Mouse (Mus musculus) gastrocnemius, adult 2 months (tissue): ENCODE results near the gene Canx. TPM values are rescaled to one million over a fixed set of nuclear protein-coding genes. Genes with fewer than 3 reads are reported as not detected.

Experiments
- DNase-seq: peaks from one replicate; pipeline ENCODE4 v3.0.0; 2022
- H3K27ac ChIP-seq: fragments of 200-600 bp; 2 replicates; pipeline ENCODE4 v1.8.1; 2022; ENCODE audit warnings: mild to moderate bottlenecking
- H3K4me3 ChIP-seq: fragments of 200-600 bp; 2 replicates; pipeline ENCODE4 v1.8.1; 2022; ENCODE audit warnings: mild to moderate bottlenecking, moderate library complexity
- CTCF ChIP-seq: fragments of 200-600 bp; IDR thresholded peaks from 2 replicates; pipeline ENCODE4 v1.8.1; 2022; ENCODE audit warnings: antibody characterized with exemption, mild to moderate bottlenecking, moderate library complexity
- intact Hi-C: fragments of 180-260 bp; cut with DNase I; formaldehyde crosslinking; loops from one replicate; pipeline ENCODE4 v1.15.1; 2025
- total RNA-seq, 2 experiments: library from RNA; stranded (reverse); gene quantifications; 2 replicates each; pipeline ENCODE4 v1.2.3; 2021

Gene Canx
- total RNA-seq, 2 experiments from 2014 or later: 94.2 to 123 TPM

DNA sequence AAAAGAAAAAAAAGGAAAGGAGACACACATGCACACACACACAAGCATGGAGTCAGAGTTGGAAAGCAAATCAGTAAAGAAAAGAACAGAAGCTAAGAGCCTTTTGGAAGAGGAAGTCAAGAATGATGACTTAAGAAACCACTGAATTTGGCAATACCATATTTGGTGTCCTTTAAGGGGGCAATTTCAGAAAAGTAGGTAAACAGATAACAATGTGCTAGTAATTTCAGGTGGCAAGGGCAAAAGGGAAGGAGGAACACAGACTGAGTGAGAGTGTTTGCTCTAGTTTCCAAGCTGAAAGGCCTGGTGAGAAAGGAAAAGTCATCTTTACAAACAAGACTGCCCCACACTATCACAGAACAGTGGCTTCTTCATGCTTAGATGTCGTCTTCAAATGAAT, 39.0 kb downstream of the Canx start:
- H3K27ac ChIP-seq: peak overlapping the region; percentile 69
- no peak for DNase-seq
- intact Hi-C loops: no loop called here
- no peak for TF ChIP-seq CTCF
- no peak overlapping the region for H3K4me3 ChIP-seq

DNA sequence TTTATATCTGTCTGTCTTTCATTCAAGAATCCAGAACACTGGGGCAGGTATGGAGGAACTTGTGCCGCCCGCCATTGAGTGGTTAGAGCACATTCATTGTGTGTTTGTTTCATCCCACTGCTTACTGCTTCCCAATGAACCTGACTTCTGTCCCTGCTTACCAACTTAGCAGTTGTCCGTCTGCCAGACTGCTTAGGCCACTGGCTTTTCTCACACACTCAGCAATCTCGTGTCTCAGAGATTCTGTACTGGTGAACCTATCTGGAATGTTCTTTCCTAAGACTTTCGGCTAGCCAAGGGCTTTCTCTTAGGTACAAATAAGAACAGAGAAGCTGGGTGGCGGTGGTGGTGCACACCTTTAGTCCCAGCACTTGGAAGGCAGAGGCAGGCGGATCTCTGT, 39.8 kb downstream of the Canx start:
- no peak overlapping the region for H3K4me3 ChIP-seq
- peak; percentile 45 for DNase-seq
- intact Hi-C loops: no loop called here
- TF ChIP-seq CTCF: no peak
- peak overlapping the region; percentile 69 for H3K27ac ChIP-seq

DNA sequence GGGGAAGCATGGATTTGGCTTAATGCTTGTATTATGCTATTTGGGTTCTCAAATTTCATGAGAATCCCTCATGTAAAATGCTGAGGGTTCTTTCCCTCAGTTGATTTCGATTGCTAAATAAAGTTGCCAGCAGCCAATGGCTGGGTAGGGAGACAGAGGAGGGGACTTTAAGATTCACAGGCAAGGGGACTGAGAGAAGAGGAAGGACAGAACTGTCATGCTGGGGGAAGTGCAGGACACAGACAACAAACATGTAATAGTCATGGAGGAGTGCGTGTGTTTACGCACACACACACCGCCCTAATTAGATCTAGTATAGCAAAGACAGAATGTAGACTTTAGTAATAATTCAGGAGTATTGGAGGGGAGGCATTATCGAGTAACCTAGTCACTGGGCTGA, 40.2 kb downstream of the Canx start:
- no peak for DNase-seq
- no peak for TF ChIP-seq CTCF
- H3K27ac ChIP-seq: peak overlapping the region; percentile 69
- intact Hi-C loops: no loop called here
- H3K4me3 ChIP-seq: no peak overlapping the region

DNA sequence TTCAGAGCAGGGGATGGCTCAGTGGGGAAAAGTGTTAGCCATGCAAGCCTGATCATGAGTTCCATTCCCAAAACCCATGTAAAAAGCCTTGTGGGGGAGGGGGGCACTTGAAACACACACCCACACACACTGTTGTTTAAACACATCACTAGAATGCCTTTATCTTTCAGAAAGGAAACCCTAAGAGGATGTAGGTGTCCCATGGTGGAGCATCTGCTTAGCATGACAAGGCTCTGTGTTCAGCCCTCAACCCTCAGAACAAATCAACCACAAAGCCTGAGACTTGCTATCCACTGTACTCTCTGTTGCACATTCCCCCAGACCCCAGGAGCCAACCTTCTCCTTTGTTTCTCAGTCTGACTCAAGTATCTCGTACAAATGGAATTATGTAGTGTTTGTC, 45.4 kb downstream of the Canx start:
- Histone ChIP-seq H3K4me3 (no peak overlapping the region), H3K27ac (no peak overlapping the region)
- no peak for DNase-seq
- intact Hi-C loops: no loop called here
- no peak for TF ChIP-seq CTCF

DNA sequence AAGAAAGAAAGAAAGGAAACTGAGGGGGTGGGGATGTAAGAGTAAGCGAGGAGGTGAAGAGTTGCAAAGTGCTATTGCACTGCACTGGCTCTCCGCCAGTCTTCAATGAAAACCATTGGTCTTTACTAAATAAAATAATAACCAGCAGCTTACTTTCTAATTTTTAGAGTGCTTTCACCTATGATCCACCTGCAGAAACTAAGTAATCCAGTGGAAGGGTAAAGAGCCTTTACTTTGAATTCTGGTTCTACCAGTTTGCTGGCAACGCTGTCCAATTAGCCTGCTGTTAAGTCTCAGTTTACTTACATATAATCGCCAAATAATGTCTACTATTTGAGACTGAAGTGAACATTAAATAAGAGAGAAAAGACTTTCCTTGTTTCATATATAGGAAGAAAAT, 46.5 kb downstream of the Canx start:
- no peak for TF ChIP-seq CTCF
- intact Hi-C loops: no loop called here
- Histone ChIP-seq H3K4me3 (no peak overlapping the region), H3K27ac (no peak overlapping the region)
- no peak for DNase-seq

DNA sequence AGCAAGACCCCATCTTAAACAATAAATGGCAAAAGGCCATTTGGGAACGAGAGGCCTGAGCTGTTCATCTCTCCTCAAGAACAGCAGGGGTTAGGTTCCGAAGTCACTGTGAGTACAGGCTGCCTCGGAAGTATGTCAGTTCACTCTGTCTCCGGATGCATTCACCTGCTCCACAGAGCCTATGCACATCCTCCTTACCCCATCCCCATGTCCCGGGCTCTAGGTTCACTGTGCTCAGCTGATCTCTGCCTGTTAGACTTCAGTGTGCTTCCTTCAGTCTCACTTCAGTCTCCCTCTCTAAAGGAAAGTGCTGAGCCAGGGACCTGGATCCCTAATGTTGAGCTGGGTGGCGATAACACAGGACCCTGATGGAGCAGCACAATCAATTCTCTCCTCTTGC, 47.8 kb downstream of the Canx start:
- Histone ChIP-seq H3K27ac (no peak overlapping the region), H3K4me3 (no peak overlapping the region)
- no peak for TF ChIP-seq CTCF
- no peak for DNase-seq
- intact Hi-C loops: no loop called here

DNA sequence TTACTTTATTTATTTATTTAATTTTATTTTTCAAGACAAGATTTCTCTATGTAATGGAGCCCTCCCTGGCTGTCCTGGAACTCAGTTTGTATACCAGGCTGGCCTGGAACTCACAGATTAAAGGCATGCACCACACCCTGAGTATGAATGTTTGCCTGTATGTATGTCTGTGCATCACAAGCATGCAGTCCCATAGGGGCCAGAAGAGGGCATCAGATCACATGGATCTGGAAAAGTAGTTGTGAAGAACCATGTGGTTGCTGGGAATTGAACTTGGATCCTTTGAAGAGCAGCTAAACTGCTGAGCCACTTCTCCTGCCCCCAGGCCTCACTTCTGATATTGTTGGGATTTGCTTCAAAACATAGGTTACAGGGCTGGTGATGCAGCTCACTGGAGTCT, 48.4 kb downstream of the Canx start:
- H3K27ac ChIP-seq: no peak overlapping the region
- DNase-seq: no peak
- H3K4me3 ChIP-seq: no peak overlapping the region
- TF ChIP-seq CTCF: no peak
- intact Hi-C loops: no loop called here

DNA sequence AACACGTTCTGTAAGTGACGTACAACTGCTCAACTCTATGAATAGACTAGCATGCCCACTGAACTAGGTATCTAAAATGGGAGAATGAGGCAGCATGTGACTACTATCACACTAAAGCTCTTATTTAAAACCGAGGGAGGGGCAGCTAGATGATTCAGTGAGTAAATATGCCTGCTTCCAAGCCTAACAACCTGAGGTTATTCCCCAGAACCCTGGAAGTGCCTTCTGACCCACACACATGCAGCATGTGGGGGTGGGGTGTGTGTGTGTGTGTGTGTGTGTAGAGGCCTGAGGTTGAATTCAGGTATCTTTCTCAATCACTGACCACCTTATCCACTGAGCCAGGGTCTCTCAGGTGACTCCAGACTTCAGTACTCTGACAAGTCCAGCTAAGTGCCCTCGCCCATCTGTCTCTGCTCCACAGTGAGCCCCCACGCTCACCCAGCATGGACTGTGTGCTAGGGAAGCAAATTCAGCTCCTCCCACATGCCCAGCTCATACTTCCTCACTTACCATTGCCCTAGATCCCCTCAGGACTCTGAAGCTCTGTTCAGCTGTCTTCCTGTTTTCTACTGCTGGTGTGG, 49.8 kb downstream of the Canx start:
- no peak overlapping the region for H3K4me3 ChIP-seq
- intact Hi-C loops: no loop called here
- H3K27ac ChIP-seq: peak overlapping the region; percentile 53
- no peak for TF ChIP-seq CTCF
- DNase-seq: no peak

DNA sequence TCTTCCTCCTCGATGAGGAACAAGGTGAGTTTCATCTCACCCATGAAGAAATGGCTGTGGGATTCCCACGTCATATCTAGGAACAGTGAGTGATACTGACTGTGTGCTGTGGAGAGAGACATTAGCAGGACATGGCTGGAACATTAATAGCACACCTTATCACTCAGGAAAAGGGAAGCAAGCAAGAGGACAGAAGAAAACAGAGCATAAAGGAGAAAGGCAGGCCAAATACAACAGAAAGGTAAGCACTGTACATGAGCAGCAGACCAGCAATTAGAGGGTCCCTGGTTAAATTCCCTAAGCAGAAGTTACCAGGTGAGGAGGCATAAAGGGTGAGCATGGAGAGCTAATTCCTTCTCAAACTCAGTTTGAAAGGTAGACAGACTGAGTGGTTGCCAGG, 50.4 kb downstream of the Canx start:
- DNase-seq: no peak
- intact Hi-C loops: no loop called here
- Histone ChIP-seq H3K27ac (peak overlapping the region; percentile 53), H3K4me3 (no peak overlapping the region)
- TF ChIP-seq CTCF: no peak

DNA sequence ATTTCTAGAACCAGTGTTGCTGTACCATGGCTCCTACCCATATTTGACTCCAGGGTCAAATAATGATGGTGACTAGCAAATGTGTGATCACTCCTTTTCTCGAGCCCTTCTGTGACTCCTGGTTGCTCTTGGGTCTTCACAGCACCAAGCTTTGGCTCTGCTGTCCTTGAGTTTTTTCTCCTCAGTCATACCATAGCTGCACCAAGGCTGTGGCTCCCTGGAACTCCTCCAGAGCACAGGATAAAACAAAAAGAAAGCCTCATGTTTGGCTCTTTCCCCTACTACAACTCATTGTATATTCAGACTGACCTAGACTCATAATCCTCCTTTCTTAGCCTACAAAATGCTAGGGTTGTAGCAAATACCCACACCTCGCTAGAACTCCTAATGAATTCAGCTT, 52.7 kb downstream of the Canx start:
- H3K27ac ChIP-seq: no peak overlapping the region
- no peak for TF ChIP-seq CTCF
- H3K4me3 ChIP-seq: no peak overlapping the region
- intact Hi-C loops: no loop called here
- DNase-seq: no peak

DNA sequence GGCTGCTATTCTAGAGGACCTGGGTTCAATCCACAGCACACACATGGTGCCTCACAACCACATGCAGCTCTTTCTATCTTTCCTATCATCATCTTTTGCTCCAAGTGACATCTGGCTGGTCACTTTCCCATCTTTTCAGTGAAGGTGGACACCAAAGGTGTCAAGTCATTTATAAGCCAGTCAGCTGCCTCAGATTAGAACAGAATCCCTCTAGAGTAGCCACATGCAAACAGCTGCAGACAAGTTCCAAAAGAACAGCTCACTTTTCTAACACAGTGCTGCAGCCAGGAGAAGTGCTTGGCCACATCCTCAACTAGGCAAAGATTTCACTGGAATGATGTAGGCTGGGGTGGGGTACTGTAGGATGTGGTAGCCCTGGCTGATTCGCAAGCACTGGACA, 55.6 kb downstream of the Canx start:
- Histone ChIP-seq H3K4me3 (no peak overlapping the region), H3K27ac (peak overlapping the region; percentile 20; the same call in 1 of the 2 replicates)
- intact Hi-C loops: no loop called here
- DNase-seq: no peak
- TF ChIP-seq CTCF: no peak

DNA sequence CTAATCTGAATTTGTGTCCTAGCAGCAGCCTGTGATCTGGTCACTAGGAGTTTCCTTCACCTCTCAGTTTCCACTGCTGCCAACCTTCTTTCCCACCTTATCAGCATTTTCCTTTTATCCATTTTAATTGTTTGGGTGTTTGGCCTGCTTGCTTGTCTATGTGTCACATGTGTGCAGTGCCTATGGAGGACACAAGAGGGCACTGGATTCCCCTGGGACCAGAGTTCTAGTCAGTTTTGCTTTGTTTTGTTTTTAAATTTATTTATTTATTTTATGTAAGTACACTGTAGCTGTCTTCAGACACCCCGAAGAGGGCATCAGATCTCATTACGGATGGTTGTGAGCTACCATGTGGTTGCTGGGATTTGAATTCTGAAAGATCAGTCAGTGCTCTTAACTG, 56.3 kb downstream of the Canx start:
- TF ChIP-seq CTCF: peak; percentile 58
- no peak for DNase-seq
- no peak overlapping the region for H3K27ac ChIP-seq
- no peak overlapping the region for H3K4me3 ChIP-seq
- intact Hi-C loops: no loop called here

DNA sequence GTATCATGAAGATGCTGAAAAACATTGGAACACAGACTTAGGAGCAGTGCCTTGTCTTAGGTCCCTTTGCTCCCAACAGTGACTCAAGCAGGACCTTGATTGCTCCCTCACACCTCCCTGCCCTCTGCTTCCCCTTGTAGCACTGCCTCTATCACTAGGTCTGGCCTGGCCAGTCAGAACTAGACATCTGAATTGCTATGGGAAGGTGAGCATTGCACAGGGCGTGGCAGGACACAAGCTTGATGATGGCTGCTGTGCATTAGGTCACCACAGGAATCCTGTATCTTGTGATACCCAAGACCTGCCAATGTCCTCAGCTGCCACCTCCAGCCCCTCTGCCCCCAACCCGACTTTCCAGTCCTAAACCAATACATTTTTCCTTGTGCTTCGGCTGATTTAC, 58.5 kb downstream of the Canx start:
- Histone ChIP-seq H3K27ac (no peak overlapping the region), H3K4me3 (no peak overlapping the region)
- intact Hi-C loops: no loop called here
- no peak for DNase-seq
- TF ChIP-seq CTCF: no peak

DNA sequence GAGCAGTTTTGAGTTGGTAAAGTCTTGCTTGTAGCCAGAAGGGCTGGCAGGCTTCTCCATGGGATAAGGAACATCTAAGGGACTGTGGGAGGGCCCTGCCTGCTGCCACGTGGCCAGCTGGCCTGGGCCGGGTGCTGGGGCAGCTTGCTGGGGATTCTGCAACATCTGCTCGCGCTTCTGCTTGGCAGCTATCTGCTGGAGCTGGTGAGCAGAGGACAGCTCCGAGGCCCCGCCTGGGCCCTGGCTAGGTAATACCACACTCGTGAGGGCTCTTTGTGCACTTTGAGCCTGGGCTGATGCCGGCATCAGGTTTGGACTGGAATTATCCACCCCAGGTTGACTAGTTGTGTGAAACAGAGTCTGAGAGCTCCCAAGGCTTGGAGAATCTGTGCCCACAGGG, 59.5 kb downstream of the Canx start:
- peak overlapping the region; percentile 46; the same call in 1 of the 2 replicates for H3K27ac ChIP-seq
- DNase-seq: peak; percentile 73
- intact Hi-C loops: no loop called here
- H3K4me3 ChIP-seq: no peak overlapping the region
- TF ChIP-seq CTCF: no peak
